Mouse (Mus musculus) 416B (cell line): ENCODE measurements around the gene Abcg8.

ENCODE experiments used
- DNase-seq: peaks from one replicate; pipeline ENCODE4 v3.0.0; 2011; ENCODE audit warnings: low read depth

The Abcg8 gene

GRCm38 (mm10) chr17:84713563-84714164, 37.6 kb downstream of the Abcg8 start:
- DNase-seq, result no peak

- no peak for DNase-seq
Measured at GRCm38 (mm10) chr17:84714930-84715329, 38.8 kb downstream of the Abcg8 start.

- no peak for DNase-seq
Measured at GRCm38 (mm10) chr17:84716252-84716872, 40.3 kb downstream of the Abcg8 start.

- DNase-seq, result no peak
Measured at GRCm38 (mm10) chr17:84717416-84717815, 41.3 kb downstream of the Abcg8 start.

GRCm38 (mm10) chr17:84719105-84719504, 43.0 kb downstream of the Abcg8 start:
- DNase-seq, result peak; percentile 14

GRCm38 (mm10) chr17:84724028-84724427, 47.9 kb downstream of the Abcg8 start:
- no peak for DNase-seq

- DNase-seq, result no peak
Measured at GRCm38 (mm10) chr17:84725163-84725562, 49.1 kb downstream of the Abcg8 start.

GRCm38 (mm10) chr17:84728201-84728911, 52.3 kb downstream of the Abcg8 start:
- DNase-seq, result no peak

GRCm38 (mm10) chr17:84729140-84729539, 53.0 kb downstream of the Abcg8 start:
- DNase-seq, result no peak

- DNase-seq, result no peak
Measured at GRCm38 (mm10) chr17:84731361-84731760, 55.3 kb downstream of the Abcg8 start.

GRCm38 (mm10) chr17:84732612-84733011, 56.5 kb downstream of the Abcg8 start:
- DNase-seq, result peak; percentile 3

GRCm38 (mm10) chr17:84736719-84737118, 60.6 kb downstream of the Abcg8 start:
- no peak for DNase-seq

- no peak for DNase-seq
Measured at GRCm38 (mm10) chr17:84738073-84738797, 62.1 kb downstream of the Abcg8 start.

- DNase-seq, result no peak
Measured at GRCm38 (mm10) chr17:84744256-84744655, 68.2 kb downstream of the Abcg8 start.

- DNase-seq, result no peak
Measured at GRCm38 (mm10) chr17:84745001-84745400, 68.9 kb downstream of the Abcg8 start.

GRCm38 (mm10) chr17:84747212-84747611, 71.1 kb downstream of the Abcg8 start:
- no peak for DNase-seq

GRCm38 (mm10) chr17:84748152-84748682, 72.1 kb downstream of the Abcg8 start:
- no peak for DNase-seq

GRCm38 (mm10) chr17:84749297-84749696, 73.2 kb downstream of the Abcg8 start:
- DNase-seq, result no peak
